Mouse (Mus musculus) gastrocnemius, postnatal 10 days (tissue): ENCODE results near the gene Ndrg3. TPM values are rescaled to one million over a fixed set of nuclear protein-coding genes. Genes with fewer than 3 reads are reported as not detected.
"Not testable (repeated sequence)": the region's sequence is repeated elsewhere in the genome, so short reads cannot be mapped to it uniquely, and the experiment has no call there.

Source experiments
- DNase-seq: peaks from one replicate; pipeline ENCODE4 v3.0.0; 2021; ENCODE audit warnings: mixed read lengths
- total RNA-seq, 2 experiments: library from RNA; stranded (reverse); gene quantifications; 2 replicates each; pipeline ENCODE4 v1.2.3; 2021

Gene Ndrg3
- total RNA-seq, 2 experiments from 2014 or later: 22.5 to 26.1 TPM

GRCm38 (mm10) chr2:156998263-156998662 lies 6.4 kb upstream of the Ndrg3 start:
- DNase-seq: no peak

DNA sequence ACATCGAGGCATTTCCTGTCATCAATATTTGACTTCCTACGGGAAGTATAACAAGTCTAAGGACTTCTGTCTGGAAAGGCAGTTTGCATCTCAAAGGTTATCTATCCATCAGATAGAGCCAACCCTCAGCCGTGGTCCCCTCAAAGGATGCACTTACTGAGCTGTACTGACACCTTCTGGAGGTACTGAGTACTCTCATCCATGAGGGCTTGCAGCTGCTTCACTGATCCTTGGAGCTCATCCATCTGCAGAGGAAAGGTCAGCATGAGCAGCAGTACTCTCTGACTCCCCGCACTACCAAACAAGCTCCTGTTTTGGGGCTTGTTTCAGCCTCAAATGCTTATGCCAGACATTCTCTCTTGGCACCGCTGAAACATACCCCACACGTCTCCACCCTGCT lies 4.7 kb upstream of the Ndrg3 start:
- no peak for DNase-seq

DNA sequence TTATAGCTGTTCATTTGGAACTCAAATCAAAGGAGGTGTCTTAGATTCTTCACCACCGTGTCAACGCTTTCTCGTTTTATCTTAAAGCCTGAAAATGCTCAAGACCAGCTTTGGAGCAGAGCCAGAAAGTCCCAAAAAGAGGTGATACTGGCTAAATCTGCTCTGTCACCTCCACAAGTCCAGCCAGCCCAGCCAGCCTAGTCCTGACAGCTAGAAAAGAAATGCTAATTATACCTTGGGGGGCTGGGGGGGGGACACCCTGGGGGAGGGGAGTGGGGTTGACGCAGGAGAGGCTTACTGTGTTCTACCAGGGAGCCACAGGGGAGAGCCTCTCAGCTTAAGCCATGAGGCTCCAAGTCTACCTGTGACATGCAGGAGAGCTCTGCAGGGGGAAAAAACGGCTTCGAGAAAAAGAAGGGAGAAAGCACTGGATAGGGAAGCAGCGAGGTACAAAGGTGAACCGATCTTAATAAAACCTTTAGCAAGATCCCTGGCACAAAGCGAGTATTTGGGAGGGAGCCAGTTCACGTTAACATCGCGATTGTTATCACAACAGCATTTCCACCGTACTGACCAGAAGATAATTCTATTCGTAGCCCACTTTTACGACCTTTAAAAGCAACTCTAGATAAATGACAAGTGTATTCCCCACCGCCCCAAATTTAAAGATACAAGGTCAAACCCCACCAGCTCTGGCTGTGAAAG lies 977 bp downstream of the Ndrg3 start:
- no peak for DNase-seq

DNA sequence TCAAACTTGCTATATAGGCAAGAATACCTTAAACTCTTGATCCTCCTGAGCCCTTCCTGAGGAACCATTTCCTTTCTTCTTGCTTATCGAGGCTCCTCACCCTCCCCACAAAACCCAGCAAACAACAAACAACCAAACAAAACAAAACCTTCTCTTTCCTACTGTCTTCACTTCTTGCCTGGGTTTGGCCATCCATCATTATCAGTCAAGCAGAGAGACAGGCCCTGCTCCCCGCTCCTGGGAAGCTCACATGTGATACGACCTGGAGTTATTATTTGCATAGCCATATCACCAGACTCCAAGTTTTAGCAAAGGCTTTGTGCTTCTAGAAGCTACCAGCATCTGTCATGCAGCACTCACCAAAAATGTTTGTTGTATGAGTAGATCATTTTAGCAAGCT lies 4.5 kb downstream of the Ndrg3 start:
- DNase-seq: no peak

DNA sequence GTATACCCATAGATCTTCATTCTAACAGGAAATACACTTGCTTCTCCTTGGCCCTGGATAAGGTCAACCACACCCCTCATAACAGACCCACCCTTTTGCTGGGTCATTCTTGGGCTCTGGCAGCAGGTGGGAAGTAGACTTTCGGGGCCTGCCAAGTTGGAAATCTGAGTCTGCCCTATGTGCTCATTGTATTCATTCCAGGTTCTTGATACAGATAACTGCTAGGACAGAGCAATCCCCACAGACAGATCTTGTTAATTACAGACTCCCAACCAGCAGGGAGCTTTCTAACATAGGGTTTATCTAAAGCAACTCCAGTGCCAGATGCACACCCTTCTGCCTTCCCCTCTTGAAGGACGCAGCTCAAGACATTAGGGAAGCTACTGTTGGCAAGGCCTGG lies 9.0 kb downstream of the Ndrg3 start:
- no peak for DNase-seq

- no peak for DNase-seq
Observed at GRCm38 (mm10) chr2:156981291-156981690, 10.6 kb downstream of the Ndrg3 start.

DNA sequence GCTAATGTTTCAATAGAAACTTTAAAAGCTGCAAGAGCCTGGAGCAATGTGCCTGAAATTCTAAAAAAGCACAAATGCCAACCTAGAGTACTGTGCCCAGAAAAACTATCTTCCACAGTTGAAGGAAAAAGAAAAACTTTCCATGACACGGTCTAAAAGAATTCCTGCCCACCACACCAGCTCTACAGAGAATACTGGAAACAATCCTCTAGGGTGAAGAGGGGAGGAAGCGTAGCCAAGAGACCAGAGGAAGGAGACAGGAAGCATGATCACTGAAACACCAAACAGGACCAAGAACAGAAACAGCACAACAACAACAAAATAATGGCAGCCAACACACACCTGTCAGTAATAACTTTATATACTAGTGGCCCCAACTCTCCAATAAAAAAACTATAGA lies 11.8 kb downstream of the Ndrg3 start:
- no peak for DNase-seq

- DNase-seq: no peak
Observed at GRCm38 (mm10) chr2:156976711-156977110, 15.1 kb downstream of the Ndrg3 start.

DNA sequence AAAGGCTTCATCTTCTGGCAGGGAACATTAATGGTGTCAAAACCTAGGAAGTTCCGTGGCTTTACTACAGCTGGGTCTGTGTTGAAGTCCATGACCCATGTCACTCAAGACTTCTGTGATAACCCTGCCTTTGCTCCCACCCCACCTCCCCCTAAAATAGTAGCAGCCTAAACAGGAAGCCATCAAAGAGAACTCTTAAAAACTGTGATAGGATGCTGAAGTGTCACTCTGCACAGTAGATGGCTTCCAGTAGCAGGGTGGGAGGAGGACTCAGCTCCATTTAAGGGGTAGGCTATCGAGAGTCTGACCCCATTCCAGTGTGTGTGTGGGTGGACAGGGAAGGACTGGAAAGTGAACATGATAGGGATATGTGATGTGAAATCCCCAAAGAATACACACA lies 16.9 kb downstream of the Ndrg3 start:
- no peak for DNase-seq

DNA sequence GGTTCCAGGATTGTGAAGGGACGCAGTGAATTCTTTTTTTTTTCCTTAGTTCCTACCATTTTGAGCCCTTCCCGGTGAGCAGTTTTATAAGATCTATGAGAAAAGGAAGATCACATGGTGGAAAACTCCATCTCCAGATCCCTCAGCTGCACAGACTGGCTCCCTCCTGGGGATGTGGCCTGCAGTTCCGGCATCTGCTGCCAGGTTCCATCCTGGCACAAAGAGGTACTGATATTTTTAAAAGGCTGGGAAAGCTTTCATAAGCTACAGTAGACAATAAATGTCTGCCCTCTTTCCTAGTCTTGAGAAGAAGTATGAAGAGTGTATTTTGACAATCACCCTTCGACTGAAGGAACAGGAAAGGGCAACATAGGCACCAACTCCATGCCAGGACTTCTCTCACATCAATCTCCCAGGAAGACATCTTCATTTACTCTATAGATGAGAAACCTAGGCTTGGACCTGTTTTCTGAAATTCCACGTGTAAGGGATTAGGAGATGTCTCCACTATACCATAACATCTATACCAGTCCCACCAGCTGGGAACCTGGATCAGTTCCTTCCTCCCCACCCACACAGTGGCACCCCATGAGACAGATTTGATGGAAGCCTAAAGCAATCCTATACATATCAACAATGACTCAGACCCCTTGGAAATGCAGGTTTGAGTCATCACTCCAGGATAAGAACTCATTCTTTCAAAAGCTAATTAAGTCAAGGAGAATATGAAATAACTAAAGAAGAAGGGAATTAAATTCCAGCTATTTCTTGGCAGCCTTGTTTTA lies 18.3 kb downstream of the Ndrg3 start:
- DNase-seq: peak; percentile 16

DNA sequence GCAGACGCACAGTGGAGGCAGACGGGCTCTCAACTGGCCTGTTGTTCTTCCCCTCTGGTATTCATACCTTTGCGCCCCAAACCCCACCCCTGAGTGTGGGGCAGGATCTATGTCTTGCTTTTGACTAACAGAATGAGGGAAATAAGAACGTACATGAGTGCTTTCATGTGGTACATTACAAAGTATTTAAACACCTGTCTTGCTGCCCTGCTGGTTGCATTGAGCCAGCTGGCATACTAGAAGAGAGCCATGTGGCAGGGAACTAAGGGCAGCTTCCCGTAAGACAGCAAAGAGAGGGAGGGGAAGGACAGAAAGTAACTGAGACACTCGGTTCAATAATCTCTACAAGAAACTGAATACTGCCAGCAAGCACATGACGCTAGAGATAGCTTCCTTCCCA lies 21.6 kb downstream of the Ndrg3 start:
- DNase-seq: no peak

- DNase-seq: no peak
Observed at GRCm38 (mm10) chr2:156968501-156968900, 23.4 kb downstream of the Ndrg3 start.

DNA sequence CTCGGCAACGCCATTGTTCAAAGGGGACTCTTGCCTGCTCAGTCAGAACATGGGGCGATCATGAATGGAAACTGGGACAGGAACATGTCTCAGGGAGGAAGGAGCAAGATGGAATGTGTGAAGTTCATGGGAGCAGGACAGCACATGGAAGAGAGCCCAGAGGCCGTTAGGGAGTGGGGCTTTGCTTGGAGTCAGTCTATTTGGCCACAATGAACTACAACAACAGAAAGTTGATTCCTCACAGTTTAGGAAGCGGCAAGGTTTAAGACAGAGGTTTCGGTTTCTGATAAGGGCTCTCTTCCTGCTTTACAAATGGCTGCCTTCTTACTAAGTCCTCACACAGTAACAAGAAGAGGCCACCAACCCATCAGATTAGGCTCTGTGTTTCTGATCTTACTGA lies 24.5 kb downstream of the Ndrg3 start:
- no peak for DNase-seq

GRCm38 (mm10) chr2:156963891-156964290 lies 28.0 kb downstream of the Ndrg3 start:
- DNase-seq: no peak

DNA sequence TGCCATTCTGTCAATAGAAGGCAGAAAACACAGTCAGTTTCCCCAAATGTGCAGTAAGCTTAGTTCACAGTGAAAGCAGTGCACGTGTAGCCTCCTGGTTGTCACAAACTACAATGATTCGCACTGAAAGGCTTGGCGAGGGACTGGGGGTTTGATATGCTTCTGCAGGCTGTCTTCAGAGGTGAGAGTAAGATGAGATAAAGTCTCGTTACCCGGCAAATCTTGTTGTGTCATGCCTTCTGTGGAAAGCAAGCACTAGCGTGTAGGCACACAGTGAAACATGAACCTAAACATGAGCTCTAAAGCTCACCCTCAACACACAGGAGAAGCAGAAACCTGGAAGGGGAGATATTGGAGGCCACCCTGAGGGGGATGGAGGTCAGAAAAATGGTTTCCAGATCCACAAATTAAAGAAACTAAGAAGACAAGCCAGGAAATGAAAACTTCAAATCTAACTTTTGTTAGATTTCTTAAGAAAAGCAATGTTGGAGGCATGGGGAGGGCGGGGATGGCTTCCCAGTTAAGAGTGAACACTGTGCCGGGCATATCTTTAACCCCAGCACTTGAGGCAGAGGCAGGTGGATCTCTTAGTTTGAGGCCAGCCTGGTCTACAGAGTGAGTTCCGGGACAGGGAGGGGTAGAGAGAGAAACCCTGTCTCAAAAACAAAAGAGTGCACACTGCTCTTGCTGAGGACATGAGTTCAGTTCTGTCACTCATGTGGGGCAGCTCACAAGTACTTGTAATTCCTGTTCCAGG lies 33.2 kb downstream of the Ndrg3 start:
- DNase-seq: no peak

GRCm38 (mm10) chr2:156957035-156957434 lies 34.8 kb downstream of the Ndrg3 start:
- no peak for DNase-seq

DNA sequence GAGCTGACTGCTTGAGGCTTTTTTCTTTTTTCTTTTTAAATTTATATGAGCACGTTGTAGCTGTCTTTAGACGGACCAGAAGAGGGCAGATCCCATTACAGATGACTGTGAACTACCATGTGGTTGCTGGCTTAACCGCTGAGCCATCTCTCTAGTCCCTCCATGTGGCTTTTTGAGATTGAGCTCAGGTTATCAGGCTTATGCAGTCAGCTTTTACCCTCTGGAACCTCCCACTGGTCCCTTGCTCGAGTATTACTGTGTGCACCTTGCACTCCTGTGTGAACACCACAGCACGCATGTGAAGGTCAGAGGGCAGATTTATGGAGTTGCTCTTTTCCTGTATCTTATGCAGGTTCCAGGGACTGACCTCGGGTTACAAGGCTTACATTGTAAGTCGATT lies 35.5 kb downstream of the Ndrg3 start:
- DNase-seq: no peak

GRCm38 (mm10) chr2:156954463-156954862 lies 37.4 kb downstream of the Ndrg3 start:
- no peak for DNase-seq

DNA sequence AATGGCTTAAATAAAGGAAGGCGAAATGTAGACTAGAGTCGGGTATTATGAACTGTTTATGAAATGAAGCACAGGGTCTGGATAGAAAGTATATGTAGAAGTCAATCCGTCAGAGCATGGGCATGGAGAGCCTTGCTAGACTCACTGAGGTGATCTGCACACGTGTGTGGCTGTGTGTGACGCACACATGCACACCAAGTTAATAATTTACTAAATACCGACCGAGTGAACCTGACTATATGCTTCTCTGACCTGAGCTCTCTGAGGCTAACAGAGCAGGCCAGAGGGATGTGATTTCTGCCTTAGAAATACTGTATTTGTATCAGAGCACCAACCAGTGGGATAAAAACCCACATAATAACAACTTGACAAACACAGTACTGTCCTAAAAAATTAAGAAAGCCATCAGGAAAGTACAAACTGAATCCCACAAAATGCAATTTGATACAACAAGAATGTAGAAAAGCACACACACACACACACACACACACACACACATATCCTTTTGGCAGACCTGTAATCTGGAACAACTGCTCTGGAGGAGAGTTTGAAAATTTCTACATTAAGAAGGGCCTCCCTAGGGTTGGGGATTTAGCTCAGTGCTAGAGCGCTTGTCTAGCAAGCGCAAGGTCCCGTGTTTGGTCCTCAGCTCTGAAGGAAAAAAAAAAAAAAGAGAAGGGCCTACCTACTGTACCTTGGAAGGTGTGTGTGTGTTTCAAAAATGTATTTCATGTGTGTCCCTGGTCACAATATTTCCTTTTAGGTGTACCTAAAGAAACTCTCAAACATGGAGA lies 40.4 kb downstream of the Ndrg3 start:
- no peak for DNase-seq

GRCm38 (mm10) chr2:156950816-156951215 lies 41.0 kb downstream of the Ndrg3 start:
- DNase-seq: no peak

GRCm38 (mm10) chr2:156941523-156941922 lies 50.3 kb downstream of the Ndrg3 start:
- DNase-seq: not testable (repeated sequence)

DNA sequence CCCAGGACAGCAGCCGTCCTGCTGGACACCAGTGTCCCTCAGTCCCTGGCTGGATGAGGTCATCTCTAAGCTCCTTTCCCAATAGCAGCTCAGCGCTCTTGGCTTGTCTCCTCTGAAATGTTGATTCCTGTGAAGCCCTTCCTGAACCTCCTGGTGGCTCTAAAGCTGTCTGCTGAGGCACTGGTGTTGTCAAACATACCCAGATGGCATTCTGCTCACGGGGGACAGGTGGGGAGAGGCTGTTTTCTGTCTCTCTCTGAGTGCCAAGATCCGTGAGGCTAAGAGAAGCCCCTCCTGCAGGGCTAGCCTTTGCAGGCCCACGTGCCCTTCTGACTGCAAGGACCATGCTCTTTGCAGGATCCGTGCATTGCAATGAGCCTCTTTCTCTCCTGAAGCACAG lies 51.9 kb downstream of the Ndrg3 start:
- DNase-seq: not testable (repeated sequence)
